Mouse (Mus musculus): ENCODE results near the gene Opcml. TPM values are rescaled to one million over a fixed set of nuclear protein-coding genes. Genes with fewer than 3 reads are reported as not detected.
A peak's percentile ranks its signal among the peaks of the same experiment; 100 is the strongest.

The Opcml gene
- polyA plus RNA-seq, 1 experiment, result 0.04 TPM

GRCm38 (mm10) chr9:28139957-28140597, 349.5 kb downstream of the Opcml start:
- H3K4me1 ChIP-seq (ENCODE audit: control insufficient read depth, insufficient read depth, insufficient read length, low read length), result no peaks in the 10 kb centered on the region
- no peak overlapping the region for H3K27ac ChIP-seq (ENCODE audit: insufficient read depth, low read depth, low read length)
- 92% methylated on average over 12 of the region's 12 CpGs for WGBS
- H3K4me3 ChIP-seq (ENCODE audit: low read depth, low read length), result no peak overlapping the region
- TF ChIP-seq CTCF (IDR thresholded peaks at IDR 0.05; ENCODE audit: extremely low read depth, insufficient read length, insufficient replicate concordance, low read depth, low read length) (no peak), POLR2A (IDR thresholded peaks at IDR 0.05; ENCODE audit: low read depth, low read length) (no peak)
- no peaks in the 10 kb centered on the region for H3K36me3 ChIP-seq (ENCODE audit: control insufficient read depth, insufficient read depth, low read length)
- no peaks in the 10 kb centered on the region for H3K27me3 ChIP-seq (ENCODE audit: control insufficient read depth, insufficient read depth, low read length)

- H3K36me3 ChIP-seq (ENCODE audit: control insufficient read depth, insufficient read depth, low read length), result no peaks in the 10 kb centered on the region
- no peak overlapping the region for H3K4me3 ChIP-seq (ENCODE audit: low read depth, low read length)
- WGBS, result 77% methylated on average over 3 of the region's 3 CpGs
- no peaks in the 10 kb centered on the region for H3K4me1 ChIP-seq (ENCODE audit: control insufficient read depth, insufficient read depth, insufficient read length, low read length)
- no peaks in the 10 kb centered on the region for H3K27me3 ChIP-seq (ENCODE audit: control insufficient read depth, insufficient read depth, low read length)
- no peak for TF ChIP-seq POLR2A (IDR thresholded peaks at IDR 0.05; ENCODE audit: low read depth, low read length)
- no peak overlapping the region for H3K27ac ChIP-seq (ENCODE audit: insufficient read depth, low read depth, low read length)
Measured at GRCm38 (mm10) chr9:28149507-28149906, 358.9 kb downstream of the Opcml start.

DNA sequence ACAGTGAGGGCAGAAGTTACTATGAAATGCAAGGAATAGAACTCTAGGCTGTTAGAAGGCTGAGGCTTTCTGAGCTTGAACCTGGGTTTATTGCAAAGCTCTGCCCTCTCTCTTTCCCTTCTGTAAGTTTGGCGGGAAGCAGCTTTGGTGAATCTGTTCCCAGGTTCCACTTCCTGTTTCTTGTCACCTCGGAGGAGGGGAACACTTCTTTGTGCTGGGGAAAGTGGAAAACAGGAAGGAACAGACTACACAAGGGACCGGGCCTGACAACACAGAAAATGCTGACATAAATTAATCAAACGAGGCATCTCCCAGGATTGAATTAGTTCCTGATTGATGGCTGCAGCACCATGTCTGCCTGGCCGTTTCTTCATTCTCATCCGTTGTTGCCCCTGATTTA, 363.2 kb downstream of the Opcml start:
- TF ChIP-seq POLR2A (IDR thresholded peaks at IDR 0.05; ENCODE audit: low read depth, low read length), result no peak
- TF ChIP-seq CTCF (IDR thresholded peaks at IDR 0.05; ENCODE audit: extremely low read depth, insufficient read length, insufficient replicate concordance, low read depth, low read length), result no peak
- Histone ChIP-seq H3K4me1 (ENCODE audit: control insufficient read depth, insufficient read depth, insufficient read length, low read length) (no peaks in the 10 kb centered on the region), H3K27me3 (ENCODE audit: control insufficient read depth, insufficient read depth, low read length) (no peaks in the 10 kb centered on the region), H3K36me3 (ENCODE audit: control insufficient read depth, insufficient read depth, low read length) (no peaks in the 10 kb centered on the region), H3K27ac (ENCODE audit: insufficient read depth, low read depth, low read length) (no peak overlapping the region), H3K4me3 (ENCODE audit: low read depth, low read length) (no peak overlapping the region)
- WGBS, result 60% methylated on average over 6 of the region's 6 CpGs

GRCm38 (mm10) chr9:28157092-28157491, 366.5 kb downstream of the Opcml start:
- TF ChIP-seq CTCF (IDR thresholded peaks at IDR 0.05; ENCODE audit: extremely low read depth, insufficient read length, insufficient replicate concordance, low read depth, low read length) (no peak), POLR2A (IDR thresholded peaks at IDR 0.05; ENCODE audit: low read depth, low read length) (no peak)
- H3K27ac ChIP-seq (ENCODE audit: insufficient read depth, low read depth, low read length), result no peak overlapping the region

DNA sequence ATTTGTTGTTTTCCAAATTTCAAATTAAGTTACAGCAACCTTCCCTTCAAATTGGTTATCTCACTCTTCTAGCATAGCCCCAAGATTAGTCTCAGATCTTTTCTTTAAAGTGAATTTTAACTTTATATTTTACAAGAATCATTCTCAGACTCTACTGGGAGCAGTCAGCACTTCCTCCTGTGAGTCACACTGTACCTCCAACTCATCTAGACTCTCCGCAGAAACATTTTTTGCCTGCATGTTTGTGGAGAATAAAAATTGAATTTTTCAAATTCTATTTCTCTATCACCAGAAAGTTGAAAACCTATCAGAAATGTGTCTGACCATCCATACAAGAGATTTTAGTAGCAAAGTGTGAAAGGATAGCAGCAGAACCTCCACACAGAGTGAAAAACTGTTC, 370.4 kb downstream of the Opcml start:
- TF ChIP-seq POLR2A (IDR thresholded peaks at IDR 0.05; ENCODE audit: low read depth, low read length) (no peak), CTCF (IDR thresholded peaks at IDR 0.05; ENCODE audit: extremely low read depth, insufficient read length, insufficient replicate concordance, low read depth, low read length) (no peak)
- 93% methylated on average over 1 of the region's 1 CpGs for WGBS

More at GRCm38 (mm10) chr9:28157092-28157491, 366.5 kb downstream of the Opcml start:
- no peak overlapping the region for H3K4me3 ChIP-seq (ENCODE audit: low read depth, low read length)
- WGBS, result 67% methylated on average over 7 of the region's 7 CpGs
- no peaks in the 10 kb centered on the region for H3K4me1 ChIP-seq (ENCODE audit: control insufficient read depth, insufficient read depth, insufficient read length, low read length)
- no peaks in the 10 kb centered on the region for H3K36me3 ChIP-seq (ENCODE audit: control insufficient read depth, insufficient read depth, low read length)
- no peaks in the 10 kb centered on the region for H3K27me3 ChIP-seq (ENCODE audit: control insufficient read depth, insufficient read depth, low read length)

GRCm38 (mm10) chr9:28163946-28164345, 373.4 kb downstream of the Opcml start:
- no peak overlapping the region for H3K4me3 ChIP-seq (ENCODE audit: low read depth, low read length)
- 59% methylated on average over 4 of the region's 4 CpGs for WGBS
- no peaks in the 10 kb centered on the region for H3K27me3 ChIP-seq (ENCODE audit: control insufficient read depth, insufficient read depth, low read length)
- H3K27ac ChIP-seq (ENCODE audit: insufficient read depth, low read depth, low read length), result no peak overlapping the region
- TF ChIP-seq POLR2A (IDR thresholded peaks at IDR 0.05; ENCODE audit: low read depth, low read length) (no peak), CTCF (IDR thresholded peaks at IDR 0.05; ENCODE audit: extremely low read depth, insufficient read length, insufficient replicate concordance, low read depth, low read length) (no peak)
- no peaks in the 10 kb centered on the region for H3K36me3 ChIP-seq (ENCODE audit: control insufficient read depth, insufficient read depth, low read length)
- no peaks in the 10 kb centered on the region for H3K4me1 ChIP-seq (ENCODE audit: control insufficient read depth, insufficient read depth, insufficient read length, low read length)

More for the DNA sequence above, 370.4 kb downstream of the Opcml start:
- H3K4me3 ChIP-seq (ENCODE audit: low read depth, low read length), result no peak overlapping the region
- no peaks in the 10 kb centered on the region for H3K27me3 ChIP-seq (ENCODE audit: control insufficient read depth, insufficient read depth, low read length)
- no peak overlapping the region for H3K27ac ChIP-seq (ENCODE audit: insufficient read depth, low read depth, low read length)
- H3K4me1 ChIP-seq (ENCODE audit: control insufficient read depth, insufficient read depth, insufficient read length, low read length), result no peaks in the 10 kb centered on the region
- H3K36me3 ChIP-seq (ENCODE audit: control insufficient read depth, insufficient read depth, low read length), result no peaks in the 10 kb centered on the region

GRCm38 (mm10) chr9:28171890-28172289, 381.3 kb downstream of the Opcml start:
- H3K4me3 ChIP-seq (ENCODE audit: low read depth, low read length), result no peak overlapping the region
- 13% methylated on average over 6 of the region's 6 CpGs for WGBS
- H3K36me3 ChIP-seq (ENCODE audit: control insufficient read depth, insufficient read depth, low read length), result no peaks in the 10 kb centered on the region
- TF ChIP-seq POLR2A (IDR thresholded peaks at IDR 0.05; ENCODE audit: low read depth, low read length) (no peak), CTCF (IDR thresholded peaks at IDR 0.05; ENCODE audit: extremely low read depth, insufficient read length, insufficient replicate concordance, low read depth, low read length) (peak; percentile 31; the same call in 1 of the 2 replicates)
- H3K27me3 ChIP-seq (ENCODE audit: control insufficient read depth, insufficient read depth, low read length), result no peaks in the 10 kb centered on the region
- no peak overlapping the region for H3K27ac ChIP-seq (ENCODE audit: insufficient read depth, low read depth, low read length)
- no peaks in the 10 kb centered on the region for H3K4me1 ChIP-seq (ENCODE audit: control insufficient read depth, insufficient read depth, insufficient read length, low read length)

Data from small intestine, adult 2 months (tissue).